Mouse (Mus musculus) lung, embryonic 14.5 days (tissue): ENCODE data around the gene Pdk2. TPM values are rescaled to one million over a fixed set of nuclear protein-coding genes. Genes with fewer than 3 reads are reported as not detected.

Experiments
- ATAC-seq: fragments of 200-750 bp; cut with Nextera tagmentation; 2 replicates; pipeline ENCODE4 v1.8.0; 2017; ENCODE audit warnings: mild to moderate bottlenecking, moderate TSS enrichment, moderate library complexity; ENCODE audit not compliant: insufficient read depth
- DNase-seq: peaks from one replicate; pipeline ENCODE4 v3.0.0-alpha.2; 2015
- H3K27ac ChIP-seq: fragments of 300-500 bp; sonication (generic); 2 replicates; pipeline ENCODE4 v1.5.1; 2014; ENCODE audit warnings: low read depth, mild to moderate bottlenecking, moderate library complexity
- H3K27me3 ChIP-seq: fragments of 300-500 bp; sonication (generic); 2 replicates; pipeline ENCODE4 v1.6.1; 2014; ENCODE audit warnings: low read length, control low read depth; ENCODE audit not compliant: insufficient read depth
- H3K36me3 ChIP-seq: fragments of 300-500 bp; sonication (generic); 2 replicates; pipeline ENCODE4 v1.6.1; 2014; ENCODE audit warnings: control low read depth; ENCODE audit not compliant: insufficient read depth
- H3K4me1 ChIP-seq: fragments of 300-500 bp; sonication (generic); 2 replicates; pipeline ENCODE4 v1.6.1; 2014; ENCODE audit warnings: antibody characterized with exemption, control low read depth; ENCODE audit not compliant: insufficient read depth
- H3K4me2 ChIP-seq: fragments of 300-500 bp; sonication (generic); 2 replicates; pipeline ENCODE4 v1.6.1; 2014; ENCODE audit warnings: mild to moderate bottlenecking
- H3K4me3 ChIP-seq: fragments of 300-500 bp; sonication (generic); 2 replicates; pipeline ENCODE4 v1.5.1; 2014; ENCODE audit warnings: low read depth, low read length
- H3K9ac ChIP-seq: fragments of 300-500 bp; sonication (generic); 2 replicates; pipeline ENCODE4 v1.6.1; 2014
- H3K9me3 ChIP-seq: fragments of 300-500 bp; sonication (generic); 2 replicates; pipeline ENCODE4 v1.6.1; 2016; ENCODE audit warnings: low read depth, low read length, control low read depth
- CTCF ChIP-seq: IDR thresholded peaks from 2 replicates; pipeline ENCODE4 v1.5.1; 2016; ENCODE audit warnings: antibody characterized with exemption, low read depth
- WGBS: fragments of 180-500 bp; shearing (Covaris S2); extraction: QIAGEN DNeasy Blood & Tissue Kit; methylation state at CpG from one replicate; pipeline ENCODE4 v1.1.7; 2014; 5-methylcytosine and 5-hydroxymethylcytosine counted together
- polyA plus RNA-seq: library from polyadenylated mRNA; unstranded; fragments of >200 nt; fragmentation: Nextera tagmentation; extraction: Ambion mirVana; gene quantifications from 2 replicates; pipeline ENCODE4 v1.2.1, GENCODE M21; 2014

Gene Pdk2
- polyA plus RNA-seq, 1 experiment from 2014 or later = 24.5 TPM

DNA sequence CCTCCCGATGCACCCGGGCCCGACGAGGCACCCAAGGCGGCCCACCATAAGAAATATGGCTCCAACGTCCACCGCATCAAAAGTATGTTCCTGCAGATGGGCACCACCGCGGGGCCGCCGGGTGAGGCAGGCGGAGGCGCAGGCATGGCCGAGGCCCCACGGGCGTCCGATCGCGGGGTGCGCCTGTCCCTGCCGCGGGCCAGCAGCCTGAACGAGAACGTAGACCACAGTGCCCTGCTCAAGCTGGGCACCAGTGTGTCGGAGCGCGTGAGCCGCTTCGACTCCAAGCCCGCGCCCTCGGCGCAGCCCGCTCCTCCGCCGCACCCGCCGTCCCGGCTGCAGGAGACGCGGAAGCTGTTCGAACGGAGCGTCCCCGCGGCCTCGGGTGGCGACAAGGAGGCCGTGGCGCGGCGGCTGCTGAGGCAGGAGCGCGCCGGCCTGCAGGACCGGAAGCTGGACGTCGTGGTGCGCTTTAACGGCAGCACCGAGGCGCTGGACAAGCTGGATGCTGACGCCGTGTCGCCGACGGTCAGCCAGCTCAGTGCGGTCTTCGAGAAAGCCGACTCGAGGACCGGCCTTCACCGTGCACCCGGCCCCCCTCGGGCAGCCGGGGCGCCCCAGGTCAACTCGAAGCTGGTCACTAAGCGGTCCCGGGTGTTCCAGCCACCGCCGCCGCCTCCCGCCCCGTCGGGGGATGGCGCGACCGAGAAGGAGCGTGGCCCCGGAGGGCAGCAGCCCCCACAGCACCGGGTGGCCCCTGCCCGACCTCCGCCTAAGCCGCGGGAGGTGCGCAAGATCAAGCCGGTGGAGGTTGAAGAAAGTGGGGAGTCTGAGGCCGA lies 49.3 kb downstream of the Pdk2 start:
- Histone ChIP-seq H3K4me2 (peak overlapping the region; percentile 99), H3K27me3 (no peaks in the 10 kb centered on the region), H3K36me3 (peaks cover 21% of the 10 kb centered on the region), H3K9ac (peak overlapping the region; percentile 87), H3K4me1 (peaks cover 35% of the 10 kb centered on the region), H3K9me3 (no peaks in the 10 kb centered on the region), H3K4me3 (peak overlapping the region; percentile 89), H3K27ac (peak overlapping the region; percentile 96)
- under 1% methylated on average over 97 of the region's 99 CpGs for WGBS
- ATAC-seq (no peak), DNase-seq (peak; percentile 65)
- no peak for TF ChIP-seq CTCF

DNA sequence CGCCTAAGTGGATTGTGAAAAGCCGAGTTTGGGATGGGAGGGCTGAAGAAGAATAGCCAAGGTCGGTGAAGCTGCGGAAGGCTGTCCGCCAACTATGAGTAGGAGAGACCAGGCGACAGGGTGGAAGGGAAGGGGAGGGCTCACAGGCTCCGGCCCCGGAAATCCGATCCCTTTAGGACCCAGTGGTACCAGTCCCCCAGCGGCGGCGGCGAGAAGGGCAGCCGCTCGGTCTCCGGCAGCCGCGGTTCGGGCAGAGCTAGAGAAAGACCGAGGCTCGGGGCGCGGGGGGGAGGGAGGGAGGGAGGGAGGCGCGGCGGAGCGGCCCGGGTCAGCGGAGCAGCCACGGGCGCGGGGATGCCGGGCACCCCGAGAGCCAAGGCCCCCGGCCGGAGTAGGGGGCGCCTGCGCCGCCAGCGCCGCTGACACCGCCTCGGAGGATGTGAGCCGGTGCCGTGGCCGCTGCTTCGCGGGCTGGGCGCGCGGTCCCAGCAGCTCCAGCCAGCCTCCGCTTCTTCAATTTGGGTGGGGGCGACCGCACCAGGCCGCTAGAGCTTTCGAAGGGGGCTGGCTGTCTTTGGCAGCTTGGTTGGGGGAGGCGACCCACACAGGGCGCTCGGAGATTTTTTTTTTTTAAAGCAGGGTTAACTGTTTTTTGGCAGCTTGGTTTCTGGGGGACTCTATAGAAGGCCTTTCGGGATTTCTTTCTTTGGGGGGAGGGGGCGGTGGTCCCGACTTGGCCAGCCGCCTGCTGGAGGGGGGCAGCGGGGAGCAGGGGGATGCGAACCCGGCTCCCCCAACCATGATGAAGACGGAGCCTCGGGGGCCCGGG lies 50.2 kb downstream of the Pdk2 start, which contains the start of gene Ppp1r9b:
Gene Ppp1r9b, plus strand, starts transcription at position 287 of the 829 bp plus-strand sequence.
- peak; percentile 85 for ATAC-seq
- no peaks in the 10 kb centered on the region for H3K27me3 ChIP-seq
- WGBS = 1% methylated on average over 65 of the region's 69 CpGs
- TF ChIP-seq CTCF = peak; percentile 80
- peak within 1 kb of the TSS; percentile 99 for H3K4me2 ChIP-seq
- peak within 1 kb of the TSS; percentile 96 for H3K27ac ChIP-seq
- H3K4me1 ChIP-seq = peaks cover 35% of the 10 kb centered on the region
- H3K9ac ChIP-seq = peak within 1 kb of the TSS; percentile 87
- peaks cover 12% of the 10 kb centered on the region; the same call in 1 of the 2 replicates for H3K36me3 ChIP-seq
- no peaks in the 10 kb centered on the region for H3K9me3 ChIP-seq
- peak; percentile 95 for DNase-seq
- peak within 1 kb of the TSS; percentile 89 for H3K4me3 ChIP-seq

DNA sequence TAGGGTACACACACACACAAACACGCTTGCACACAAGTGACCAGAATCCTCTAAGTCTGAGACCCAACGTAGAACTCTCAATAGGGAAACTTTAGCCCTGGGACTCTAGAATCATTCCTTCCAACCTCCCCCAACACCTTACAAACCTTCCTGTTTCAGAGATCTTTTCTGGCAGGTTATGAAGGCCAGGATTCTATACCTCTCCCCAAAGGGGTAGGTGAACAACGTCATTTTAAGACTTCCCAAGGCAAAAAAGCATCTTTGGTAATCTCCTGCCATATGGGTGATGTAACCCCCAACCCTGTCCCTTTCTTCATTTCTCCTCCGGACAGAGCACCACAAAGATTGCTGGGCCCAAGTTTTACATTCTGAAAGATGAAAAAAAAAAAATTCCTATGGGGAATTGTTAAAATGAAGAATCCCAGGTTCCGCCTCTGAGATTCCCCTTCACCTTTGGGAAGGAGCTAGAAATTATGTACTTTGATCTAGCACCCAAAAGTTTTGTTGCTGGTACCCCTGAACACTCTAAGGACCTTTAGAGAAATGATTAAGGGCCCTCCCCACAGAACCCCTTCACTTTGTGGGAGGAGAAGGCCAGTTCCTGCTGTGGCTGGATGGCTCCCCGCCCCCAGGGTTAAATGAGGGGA lies 50.9 kb downstream of the Pdk2 start:
- peak overlapping the region; percentile 89 for H3K4me3 ChIP-seq
- H3K27ac ChIP-seq = peak overlapping the region; percentile 96
- TF ChIP-seq CTCF = no peak
- 42% methylated on average over 6 of the region's 6 CpGs for WGBS
- H3K27me3 ChIP-seq = no peaks in the 10 kb centered on the region
- H3K9me3 ChIP-seq = no peaks in the 10 kb centered on the region
- H3K4me2 ChIP-seq = peak overlapping the region; percentile 99
- peaks cover 34% of the 10 kb centered on the region for H3K4me1 ChIP-seq
- DNase-seq (no peak), ATAC-seq (no peak)
- H3K36me3 ChIP-seq = peaks cover 6% of the 10 kb centered on the region; the same call in 1 of the 2 replicates
- peak overlapping the region; percentile 87 for H3K9ac ChIP-seq

DNA sequence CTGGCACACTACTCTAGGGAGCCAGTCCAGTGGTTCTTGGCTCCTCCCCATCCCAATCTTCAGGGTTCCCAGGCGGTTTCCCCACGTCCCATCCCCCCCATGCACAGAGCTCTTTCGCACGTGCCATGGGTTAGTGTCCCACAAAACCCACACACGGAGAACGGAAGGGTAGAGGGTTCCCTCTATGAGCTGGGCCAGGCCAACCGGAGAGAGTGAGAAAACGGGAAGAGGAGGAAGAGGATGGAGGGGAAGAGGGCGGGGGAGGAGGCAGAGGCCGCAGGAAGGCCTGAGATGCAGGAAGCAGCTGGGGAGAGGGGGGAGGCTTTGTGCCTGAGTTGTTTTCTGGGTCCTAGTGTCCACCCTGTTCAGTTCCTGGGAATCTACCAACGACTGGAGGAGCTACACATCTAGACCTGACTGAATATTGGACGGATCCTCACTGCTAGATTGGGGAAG lies 51.6 kb downstream of the Pdk2 start:
- Histone ChIP-seq H3K4me2 (peak overlapping the region; percentile 99), H3K9ac (peak overlapping the region; percentile 60), H3K27me3 (no peaks in the 10 kb centered on the region), H3K27ac (peak overlapping the region; percentile 96), H3K4me3 (peak overlapping the region; percentile 89), H3K36me3 (no peaks in the 10 kb centered on the region), H3K9me3 (no peaks in the 10 kb centered on the region), H3K4me1 (peaks cover 27% of the 10 kb centered on the region)
- no peak for TF ChIP-seq CTCF
- ATAC-seq = peak; percentile 70
- peak; percentile 94 for DNase-seq
- 1% methylated on average over 12 of the region's 12 CpGs for WGBS

DNA sequence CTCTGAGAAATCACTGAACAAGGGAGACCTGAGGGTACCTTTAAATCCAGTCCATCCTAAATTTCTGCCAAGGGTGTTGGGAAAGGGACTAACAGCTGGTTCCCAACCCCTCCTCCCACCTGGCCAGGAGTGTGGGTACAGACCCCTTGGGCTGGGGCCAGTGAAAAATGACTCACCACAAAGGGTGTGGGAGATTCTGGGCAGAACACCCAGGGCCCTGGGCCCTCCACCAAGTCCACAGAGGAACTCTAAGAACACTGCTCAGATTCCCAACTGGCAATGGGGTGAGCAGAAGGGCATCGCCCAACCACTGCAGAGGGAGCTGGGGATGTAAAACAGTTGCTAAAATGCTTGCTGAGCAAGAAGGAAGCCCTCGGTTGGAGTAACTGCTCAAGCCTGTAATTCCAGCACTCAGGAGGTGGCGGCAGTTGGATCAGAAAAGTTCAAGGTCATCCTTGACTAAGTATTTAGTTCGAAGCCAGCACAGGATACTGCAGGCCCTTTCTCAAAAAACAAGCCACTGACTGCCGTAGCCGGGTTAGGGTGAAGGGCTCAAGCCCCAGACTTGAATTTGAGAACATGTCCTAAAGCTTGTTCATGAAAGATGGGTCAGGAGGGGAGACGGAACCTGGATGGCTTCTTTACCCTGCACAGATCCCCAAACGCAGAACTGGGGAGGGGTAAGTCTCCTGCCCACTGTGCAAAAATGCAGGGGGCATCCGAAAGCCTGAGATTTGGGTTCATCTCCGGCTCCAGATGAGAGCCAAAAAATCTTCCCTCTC lies 52.2 kb downstream of the Pdk2 start:
- H3K9ac ChIP-seq = peak overlapping the region; percentile 60
- no peak for TF ChIP-seq CTCF
- no peak for ATAC-seq
- peak overlapping the region; percentile 89 for H3K4me3 ChIP-seq
- peak; percentile 49 for DNase-seq
- H3K27ac ChIP-seq = peak overlapping the region; percentile 96
- H3K36me3 ChIP-seq = no peaks in the 10 kb centered on the region
- H3K4me1 ChIP-seq = peaks cover 25% of the 10 kb centered on the region
- H3K27me3 ChIP-seq = no peaks in the 10 kb centered on the region
- peak overlapping the region; percentile 99 for H3K4me2 ChIP-seq
- WGBS = 15% methylated on average over 10 of the region's 10 CpGs
- no peaks in the 10 kb centered on the region for H3K9me3 ChIP-seq

DNA sequence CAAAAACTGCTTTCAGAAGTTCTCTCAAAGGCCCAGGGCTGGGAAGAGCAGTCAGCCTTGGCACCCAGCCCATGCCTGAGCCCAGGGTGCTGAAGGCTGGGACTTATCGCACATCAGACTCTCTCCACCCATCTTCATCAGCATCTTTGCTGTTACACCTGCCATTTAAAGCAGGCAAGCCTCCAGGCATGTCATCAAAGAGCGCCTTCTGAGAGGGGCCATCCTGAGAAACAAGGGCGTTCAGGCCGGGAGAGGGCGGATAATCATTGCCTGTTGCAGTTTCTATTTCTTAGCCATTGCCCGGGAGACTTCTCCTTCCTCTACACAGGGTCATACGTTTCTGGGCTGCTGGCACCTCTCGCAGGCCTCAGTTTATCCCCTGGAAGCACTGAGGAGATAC lies 53.3 kb downstream of the Pdk2 start:
- H3K9ac ChIP-seq = no peak overlapping the region
- H3K9me3 ChIP-seq = no peaks in the 10 kb centered on the region
- no peaks in the 10 kb centered on the region for H3K27me3 ChIP-seq
- WGBS = 77% methylated on average over 8 of the region's 8 CpGs
- H3K36me3 ChIP-seq = no peaks in the 10 kb centered on the region
- no peak overlapping the region for H3K4me3 ChIP-seq
- no peak overlapping the region for H3K4me2 ChIP-seq
- ATAC-seq (no peak), DNase-seq (no peak)
- peaks cover 21% of the 10 kb centered on the region for H3K4me1 ChIP-seq
- no peak for TF ChIP-seq CTCF
- H3K27ac ChIP-seq = no peak overlapping the region; the same call in 1 of the 2 replicates
